Mouse (Mus musculus): ENCODE measurements at regions not wholly inside any gene's neighbourhood (a gene's known extent, or its start where the extent isn't known, plus 50 kb on each side); places are given as distances from the start of the nearest gene placed in this dataset.

- Histone ChIP-seq H3K27me3 (ENCODE audit: control insufficient read depth in 1 of 2, insufficient read depth in 2 of 2, low read length in 2 of 2) (no peaks in the 10 kb centered on the region), H3K79me2 (ENCODE audit: control insufficient read depth, insufficient read depth, low read length, poor library complexity) (no peaks in the 10 kb centered on the region), H3K27ac (ENCODE audit: control insufficient read depth, low read depth, low read length) (no peak overlapping the region), H3K9me3 (replicated peaks; ENCODE audit: insufficient read depth, low read length) (no peaks in the 10 kb centered on the region), H3K9ac (ENCODE audit: control insufficient read depth, low read depth, low read length, poor library complexity, severe bottlenecking) (no peak overlapping the region), H3K4me1 (ENCODE audit: control insufficient read depth in 1 of 2, insufficient read depth in 2 of 2, low read length in 2 of 2) (no peaks in the 10 kb centered on the region), H3K4me3 (ENCODE audit: control insufficient read depth in 1 of 2, insufficient read depth in 1 of 2, low read depth in 2 of 2, low read length in 2 of 2) (no peak overlapping the region), H3K36me3 (ENCODE audit: control insufficient read depth in 1 of 2, insufficient read depth in 2 of 2, low read length in 2 of 2) (no peaks in the 10 kb centered on the region)
- TF ChIP-seq USF2 (IDR thresholded peaks at IDR 0.05; ENCODE audit: borderline replicate concordance in 1 of 2, insufficient read depth in 1 of 2, low read depth in 1 of 2, low read length in 2 of 2) (no peak), CHD1 (IDR thresholded peaks at IDR 0.05; ENCODE audit: low read depth, low read length) (no peak), MAZ (IDR thresholded peaks at IDR 0.05; ENCODE audit: low read depth, low read length) (no peak), EP300 (IDR thresholded peaks at IDR 0.05; ENCODE audit: low read depth in 1 of 2, low read length in 2 of 2) (no peak), ZKSCAN1 (IDR thresholded peaks at IDR 0.05; ENCODE audit: low read depth, low read length) (no peak), HCFC1 (IDR thresholded peaks at IDR 0.05; ENCODE audit: low read depth, low read length) (no peak), SIN3A (IDR thresholded peaks at IDR 0.05; ENCODE audit: low read length) (no peak), UBTF (IDR thresholded peaks at IDR 0.05; ENCODE audit: borderline replicate concordance, insufficient read depth, low read depth, low read length) (no peak), NRF1 (IDR thresholded peaks at IDR 0.05; ENCODE audit: insufficient read depth, low read depth, low read length, poor library complexity, severe bottlenecking) (no peak), POLR2A (IDR thresholded peaks at IDR 0.05; ENCODE audit: control insufficient read depth in 1 of 2, insufficient read depth in 1 of 2, low read depth in 1 of 2, low read length in 2 of 2, poor library complexity in 1 of 2) (no peak), CHD2 (IDR thresholded peaks at IDR 0.05; ENCODE audit: low read length) (no peak), ETS1 (IDR thresholded peaks at IDR 0.05; ENCODE audit: low read depth, low read length) (no peak), SMC3 (IDR thresholded peaks at IDR 0.05; ENCODE audit: low read depth, low read length) (no peak), ZMIZ1 (IDR thresholded peaks at IDR 0.05; ENCODE audit: low read depth, low read length) (no peak)
- no peak for DNase-seq (ENCODE audit: low read depth, low spot score)
These were observed 591.4 kb upstream of the Pou3f2 start for GRCm38 (mm10) chr4:23079521-23079920.

GRCm38 (mm10) chr4:23077603-23078002, 589.4 kb upstream of the Pou3f2 start:
- DNase-seq (ENCODE audit: low read depth, low spot score): no peak
- H3K4me3 ChIP-seq (ENCODE audit: control insufficient read depth in 1 of 2, insufficient read depth in 1 of 2, low read depth in 2 of 2, low read length in 2 of 2): no peak overlapping the region
- TF ChIP-seq CTCF (IDR thresholded peaks at IDR 0.05 in 2 of 3, conservative IDR thresholded peaks at IDR 0.05 in 1 of 3; ENCODE audit: control insufficient read depth in 1 of 3, insufficient read depth in 1 of 3, low read depth in 2 of 3, low read length in 3 of 3, poor library complexity in 1 of 3, severe bottlenecking in 1 of 3): no peak
- TF ChIP-seq GABPA (IDR thresholded peaks at IDR 0.05; ENCODE audit: low read depth, low read length): no peak
- TF ChIP-seq CHD1 (IDR thresholded peaks at IDR 0.05; ENCODE audit: low read depth, low read length): no peak

More at GRCm38 (mm10) chr4:23077603-23078002, 589.4 kb upstream of the Pou3f2 start:
- Histone ChIP-seq H3K36me3 (ENCODE audit: control insufficient read depth in 1 of 2, insufficient read depth in 2 of 2, low read length in 2 of 2) (no peaks in the 10 kb centered on the region), H3K79me2 (ENCODE audit: control insufficient read depth, insufficient read depth, low read length, poor library complexity) (no peaks in the 10 kb centered on the region), H3K27ac (ENCODE audit: control insufficient read depth, low read depth, low read length) (no peak overlapping the region), H3K27me3 (ENCODE audit: control insufficient read depth in 1 of 2, insufficient read depth in 2 of 2, low read length in 2 of 2) (no peaks in the 10 kb centered on the region), H3K9ac (ENCODE audit: control insufficient read depth, low read depth, low read length, poor library complexity, severe bottlenecking) (no peak overlapping the region), H3K9me3 (replicated peaks; ENCODE audit: insufficient read depth, low read length) (no peaks in the 10 kb centered on the region), H3K4me1 (ENCODE audit: control insufficient read depth in 1 of 2, insufficient read depth in 2 of 2, low read length in 2 of 2) (no peaks in the 10 kb centered on the region)

All from MEL (cell line).